Mouse (Mus musculus): ENCODE results near the gene Aldh1l1. TPM values are rescaled to one million over a fixed set of nuclear protein-coding genes. Genes with fewer than 3 reads are reported as not detected.

Aldh1l1 gene
- polyA plus RNA-seq (2012; rRNA removed; ENCODE audit: low replicate concordance): 22.8 and 63.3 TPM in 2 replicates

DNA sequence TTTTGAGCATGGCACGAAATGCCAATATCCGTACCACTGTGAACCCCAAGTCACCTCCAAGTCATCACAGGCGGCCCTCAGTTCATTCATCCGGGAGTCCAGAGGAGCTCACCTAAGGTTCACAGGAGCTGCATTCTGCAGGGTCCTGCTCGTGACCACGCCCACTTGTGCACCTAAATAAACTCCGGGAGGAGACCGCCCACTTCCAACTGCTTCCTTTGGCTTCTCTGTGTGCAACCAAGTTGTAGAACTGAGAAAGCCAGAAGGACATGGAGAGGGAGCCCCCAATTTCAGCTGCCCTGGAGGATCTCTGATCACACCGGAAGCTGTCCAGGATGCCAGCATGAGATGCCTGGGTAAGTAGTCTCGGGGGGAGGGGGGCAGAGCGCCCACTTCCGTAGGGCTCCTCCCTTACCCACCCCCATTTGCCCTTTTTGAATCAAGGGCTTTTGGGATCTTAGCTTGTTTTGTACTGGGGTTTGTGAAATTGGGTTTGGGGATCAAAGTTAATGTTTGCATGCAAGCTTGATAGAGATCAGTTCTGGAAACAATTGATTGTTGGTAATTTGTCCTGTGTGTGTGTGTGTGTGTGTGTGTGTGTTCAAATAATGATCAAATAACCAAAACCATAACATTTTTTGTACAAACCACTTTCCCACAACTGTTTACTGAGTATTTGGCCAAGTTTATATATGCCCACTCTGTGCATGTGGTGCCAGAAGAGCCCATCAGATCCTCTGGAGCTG, at the start of gene Aldh1l1:
Gene Aldh1l1, plus strand, starts transcription at position 252 of the 746 bp plus-strand sequence.

GRCm38 (mm10) chr6:90462181-90462706, 24.0 kb upstream of the Aldh1l1 start, which contains the start of gene Klf15:
Klf15 (plus strand) TSS chr6:90462576.

GRCm38 (mm10) chr6:90604533-90605297, 118.5 kb downstream of the Aldh1l1 start, which contains the start of gene Slc41a3:
Slc41a3 (plus strand) TSS chr6:90604725.

Other genes starting within 250 kb of the Aldh1l1 start
- not detected in 2 replicates for gene Vmn1r54, start 240.1 kb upstream of the Aldh1l1 start, polyA plus RNA-seq (2012; rRNA removed; ENCODE audit: low replicate concordance)
- not detected in 2 replicates for gene BC048671, start 185.2 kb upstream of the Aldh1l1 start, polyA plus RNA-seq (2012; rRNA removed; ENCODE audit: low replicate concordance)
- gene Chst13, start 161.2 kb upstream of the Aldh1l1 start, polyA plus RNA-seq (2012; rRNA removed; ENCODE audit: low replicate concordance): 0.43 and 0.46 TPM in 2 replicates
- not detected in 2 replicates for gene Uroc1, start 153.1 kb upstream of the Aldh1l1 start, polyA plus RNA-seq (2012; rRNA removed; ENCODE audit: low replicate concordance)
- 20.4 and 31.9 TPM in 2 replicates for gene Zxdc, start 116.9 kb upstream of the Aldh1l1 start, polyA plus RNA-seq (2012; rRNA removed; ENCODE audit: low replicate concordance)
- 0.08 and 0.20 TPM in 2 replicates for gene Cfap100, start 57.6 kb upstream of the Aldh1l1 start, polyA plus RNA-seq (2012; rRNA removed; ENCODE audit: low replicate concordance)
- 10.1 and 41.3 TPM in 2 replicates for gene Klf15, start 23.9 kb upstream of the Aldh1l1 start, polyA plus RNA-seq (2012; rRNA removed; ENCODE audit: low replicate concordance)
- gene Slc41a3, start 118.3 kb downstream of the Aldh1l1 start, polyA plus RNA-seq (2012; rRNA removed; ENCODE audit: low replicate concordance): 2.1 and 7.6 TPM in 2 replicates